Mouse (Mus musculus) inflammation-experienced regulatory T-cells, adult 6 months (primary cell): ENCODE results near the gene Gm49721. TPM values are rescaled to one million over a fixed set of nuclear protein-coding genes. Genes with fewer than 3 reads are reported as not detected.
"Not testable (repeated sequence)": the region's sequence is repeated elsewhere in the genome, so short reads cannot be mapped to it uniquely, and the experiment has no call there.

Experiments used
- ATAC-seq: one replicate; pipeline ENCODE4 v1.8.0; 2017
- polyA plus RNA-seq, 3 experiments: library from polyadenylated mRNA; unstranded; fragments of 100-300 nt; shearing (Covaris generic); gene quantifications; one replicate each; pipeline ENCODE4 v1.2.1; 2017

Gene Gm49721
- polyA plus RNA-seq, 3 experiments from 2014 or later = 0.44 TPM; not detected in 2

DNA sequence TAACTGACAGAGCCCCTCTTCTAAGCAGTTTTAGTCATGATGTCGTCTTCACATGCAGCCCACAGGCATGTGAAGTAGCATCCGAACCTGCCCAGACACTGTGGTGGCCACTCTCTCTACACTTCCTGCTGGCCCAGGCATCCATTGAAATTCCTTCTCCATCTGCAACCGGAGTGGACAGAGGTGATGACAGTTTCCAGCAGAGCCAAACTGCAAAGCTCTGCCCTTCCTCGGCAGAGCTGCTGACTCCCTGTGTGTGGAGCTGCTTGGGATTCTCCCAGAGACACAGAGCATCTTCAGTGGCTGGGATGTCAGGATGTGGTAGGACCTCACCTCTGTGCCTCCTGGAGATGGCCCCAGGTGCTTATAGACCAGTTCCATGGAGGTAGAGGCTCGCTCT lies 105.8 kb downstream of the Gm49721 start:
- not testable (repeated sequence) for ATAC-seq

DNA sequence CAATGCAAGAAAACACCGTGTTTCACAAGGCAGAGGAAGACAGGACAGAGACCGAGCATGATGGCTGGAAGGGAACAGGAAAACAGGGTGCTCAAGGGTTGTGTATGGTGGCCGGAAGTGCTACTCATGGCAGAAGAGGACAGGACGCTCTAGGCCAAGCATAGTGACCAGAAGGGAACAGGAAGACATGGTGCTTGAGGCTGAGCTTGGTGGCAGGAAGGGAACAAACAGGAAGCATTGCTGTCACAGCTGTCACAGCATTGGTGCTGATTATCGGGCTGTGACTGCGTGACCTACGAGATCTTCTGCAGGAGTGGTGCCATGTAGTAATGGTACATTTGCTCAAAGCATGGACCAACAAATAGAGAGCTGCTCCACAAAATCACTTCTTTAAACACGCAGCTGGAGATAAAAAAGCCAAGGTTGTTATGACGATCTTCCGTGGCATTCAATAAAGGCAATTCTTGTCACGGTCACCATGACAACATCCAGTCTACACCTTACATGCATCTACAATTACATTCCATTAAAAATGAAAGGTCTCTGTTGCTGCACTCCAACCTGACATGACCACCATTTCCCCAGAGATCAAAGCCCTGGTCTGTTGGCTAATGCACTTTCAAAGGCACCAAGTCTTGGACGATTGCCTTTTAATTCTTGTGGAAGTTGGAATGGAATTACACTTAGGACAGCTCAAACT lies 106.9 kb downstream of the Gm49721 start:
- ATAC-seq = not testable (repeated sequence)

DNA sequence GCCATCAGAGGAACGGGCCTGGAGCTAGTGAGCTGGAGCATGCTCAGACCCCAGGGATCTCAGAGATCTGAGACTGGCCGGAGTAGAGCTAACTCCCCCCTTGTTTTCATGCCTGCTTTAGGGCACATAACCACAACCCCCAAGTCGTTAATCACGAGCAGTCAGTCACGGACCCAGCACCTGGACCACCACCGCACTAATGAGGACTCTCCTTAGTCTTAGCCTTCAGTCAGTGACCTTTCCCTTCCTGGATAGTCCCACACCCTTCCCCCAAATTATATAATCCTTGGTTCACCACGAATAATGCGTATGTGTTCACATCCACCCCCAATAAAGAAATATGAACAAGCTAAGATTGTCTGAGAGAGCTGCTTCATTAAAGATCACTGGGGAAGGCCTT lies 108.1 kb downstream of the Gm49721 start:
- ATAC-seq = not testable (repeated sequence)

Other genes with a start within 250 kb of the Gm49721 start
- 100 to 1,000 TPM; 111 to 138 (median 117) TPM for gene Ezr, start 196.1 kb upstream of the Gm49721 start, polyA plus RNA-seq
- 10 to 100 TPM; 29.8 to 37.5 (median 31.3) TPM for gene Rsph3b, start 30.2 kb upstream of the Gm49721 start, polyA plus RNA-seq
- 10 to 100 TPM; 39.6 to 71.8 (median 54.0) TPM for gene Tagap1, start 17.7 kb upstream of the Gm49721 start, polyA plus RNA-seq
- gene Rnaset2b, start 8.3 kb upstream of the Gm49721 start, polyA plus RNA-seq = 100 to 1,000 TPM; 273 to 343 (median 324) TPM
- not detected for gene Gm1604a, start 46.7 kb downstream of the Gm49721 start, polyA plus RNA-seq
- gene Rps6ka2, start 191.2 kb downstream of the Gm49721 start, polyA plus RNA-seq = 1 to 10 TPM in 1 of 3 experiments, under 1 TPM in 2; 0.34 to 1.1 (median 0.66) TPM